Mouse (Mus musculus): Measurements from ENCODE around the gene Slc2a3. TPM values are rescaled to one million over a fixed set of nuclear protein-coding genes. Genes with fewer than 3 reads are reported as not detected.

The Slc2a3 gene
- total and polyA plus RNA-seq, 2 experiments from 2014 or later, result 48.9 to 129 TPM

DNA sequence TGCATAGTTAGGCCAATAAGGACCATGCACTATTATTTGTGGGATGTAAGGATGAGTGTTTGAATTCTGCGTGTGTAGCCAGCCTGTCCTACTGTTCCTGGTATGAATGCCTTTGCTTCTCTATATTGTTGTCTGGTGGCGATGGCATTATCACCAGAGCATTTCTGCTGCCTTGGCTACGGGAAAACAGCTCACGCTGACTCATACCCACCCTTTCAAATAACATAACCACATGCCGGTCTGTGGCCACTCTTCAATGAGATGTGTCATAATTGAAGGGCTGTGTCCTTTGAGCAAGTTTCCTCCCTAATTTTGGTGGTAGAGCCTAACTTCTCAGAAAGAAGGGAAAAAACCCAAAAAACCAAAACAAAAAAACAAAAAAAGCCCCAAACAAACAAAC lies 42.7 kb downstream of the Slc2a3 start:
- Histone ChIP-seq H3K9me3 (ENCODE audit: low read length) (no peaks in the 10 kb centered on the region), H3K9ac (replicated peaks; ENCODE audit: low read length) (no peak overlapping the region), H3K4me2 (ENCODE audit: low read depth, low read length) (no peak overlapping the region), H3K27ac (no peak overlapping the region), H3K4me3 (ENCODE audit: low read length) (no peak overlapping the region), H3K4me1 (ENCODE audit: insufficient read depth, low read length) (no peaks in the 10 kb centered on the region), H3K36me3 (ENCODE audit: insufficient read depth, low read length) (no peaks in the 10 kb centered on the region), H3K27me3 (ENCODE audit: insufficient read depth, low read length) (no peaks in the 10 kb centered on the region)
- TF ChIP-seq CTCF (IDR thresholded peaks at IDR 0.05; ENCODE audit: low read depth), result no peak
- peak; percentile 40 for DNase-seq (ENCODE audit: low spot score)
- 35% methylated on average over 5 of the region's 5 CpGs for WGBS
- ATAC-seq, result peak; percentile 55

DNA sequence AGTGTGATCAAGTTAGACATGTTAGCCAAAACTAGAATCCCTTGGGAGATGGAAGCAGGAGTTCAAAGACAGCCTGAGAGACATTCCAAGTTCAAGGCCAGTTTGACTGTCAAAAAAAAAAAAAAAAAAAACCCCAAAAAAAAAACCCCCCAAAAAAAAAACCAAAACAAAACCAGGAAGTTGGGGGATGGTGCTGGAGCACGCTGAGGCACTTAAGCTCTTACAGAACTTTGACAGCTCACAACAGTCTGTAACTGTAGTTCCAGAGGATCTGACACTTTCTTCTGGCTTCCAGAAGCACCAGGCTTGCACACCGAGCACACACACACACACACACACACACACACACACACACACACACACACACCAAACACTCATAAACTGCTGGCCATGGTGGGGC lies 45.5 kb downstream of the Slc2a3 start:
- H3K9me3 ChIP-seq (ENCODE audit: low read length), result no peaks in the 10 kb centered on the region
- 78% methylated on average over 2 of the region's 2 CpGs for WGBS
- TF ChIP-seq CTCF (IDR thresholded peaks at IDR 0.05; ENCODE audit: low read depth), result no peak
- no peak overlapping the region for H3K4me3 ChIP-seq (ENCODE audit: low read length)
- no peak overlapping the region for H3K4me2 ChIP-seq (ENCODE audit: low read depth, low read length)
- no peaks in the 10 kb centered on the region for H3K4me1 ChIP-seq (ENCODE audit: insufficient read depth, low read length)
- no peaks in the 10 kb centered on the region for H3K36me3 ChIP-seq (ENCODE audit: insufficient read depth, low read length)
- ATAC-seq (no peak), DNase-seq (ENCODE audit: low spot score) (no peak)
- no peaks in the 10 kb centered on the region for H3K27me3 ChIP-seq (ENCODE audit: insufficient read depth, low read length)
- H3K9ac ChIP-seq (replicated peaks; ENCODE audit: low read length), result no peak overlapping the region
- no peak overlapping the region for H3K27ac ChIP-seq

- H3K4me3 ChIP-seq (ENCODE audit: low read length), result no peak overlapping the region
- WGBS, result 84% methylated on average over 6 of the region's 6 CpGs
- no peak overlapping the region for H3K4me2 ChIP-seq (ENCODE audit: low read depth, low read length)
- no peak overlapping the region for H3K27ac ChIP-seq
- no peaks in the 10 kb centered on the region for H3K9me3 ChIP-seq (ENCODE audit: low read length)
- no peak for TF ChIP-seq CTCF (IDR thresholded peaks at IDR 0.05; ENCODE audit: low read depth)
- no peaks in the 10 kb centered on the region for H3K36me3 ChIP-seq (ENCODE audit: insufficient read depth, low read length)
- no peaks in the 10 kb centered on the region for H3K27me3 ChIP-seq (ENCODE audit: insufficient read depth, low read length)
- H3K4me1 ChIP-seq (ENCODE audit: insufficient read depth, low read length), result no peaks in the 10 kb centered on the region
- H3K9ac ChIP-seq (replicated peaks; ENCODE audit: low read length), result no peak overlapping the region
- DNase-seq (ENCODE audit: low spot score) (no peak), ATAC-seq (no peak)
Observed at GRCm38 (mm10) chr6:122750579-122750978, 50.9 kb downstream of the Slc2a3 start.

GRCm38 (mm10) chr6:122744505-122745249 lies 56.8 kb downstream of the Slc2a3 start:
- Histone ChIP-seq H3K4me1 (ENCODE audit: insufficient read depth, low read length) (0 out of 2 replicates have a peak, but pooled peaks cover 5% of the 10 kb centered on the region), H3K9me3 (ENCODE audit: low read length) (no peaks in the 10 kb centered on the region), H3K4me2 (ENCODE audit: low read depth, low read length) (no peak overlapping the region), H3K36me3 (ENCODE audit: insufficient read depth, low read length) (no peaks in the 10 kb centered on the region), H3K9ac (replicated peaks; ENCODE audit: low read length) (no peak overlapping the region), H3K27me3 (ENCODE audit: insufficient read depth, low read length) (no peaks in the 10 kb centered on the region), H3K27ac (no peak overlapping the region), H3K4me3 (ENCODE audit: low read length) (no peak overlapping the region)
- no peak for TF ChIP-seq CTCF (IDR thresholded peaks at IDR 0.05; ENCODE audit: low read depth)
- DNase-seq (ENCODE audit: low spot score) (no peak), ATAC-seq (no peak)
- 39% methylated on average over 10 of the region's 10 CpGs for WGBS

DNA sequence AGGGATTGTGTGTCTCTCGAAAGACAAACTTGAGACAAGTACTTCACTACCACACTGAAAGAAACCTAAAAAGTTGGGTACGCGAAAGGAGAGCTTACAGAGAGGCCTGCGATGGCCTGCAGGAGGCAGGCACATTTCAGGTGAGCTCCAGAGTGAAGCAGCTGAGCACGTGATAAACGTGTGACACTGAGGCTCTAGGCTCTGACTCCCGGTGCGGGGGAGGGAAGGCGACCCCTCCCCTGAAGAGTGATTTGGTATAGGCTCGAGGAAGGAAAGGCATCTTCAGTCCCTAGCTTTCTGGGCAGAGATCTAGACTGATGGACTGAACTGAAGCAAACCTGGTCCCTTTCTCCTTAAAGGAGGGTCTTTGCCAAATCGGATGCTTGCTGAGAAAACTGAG lies 58.1 kb downstream of the Slc2a3 start:
- ATAC-seq, result peak; percentile 39; the same call in 1 of the 2 replicates
- H3K9ac ChIP-seq (replicated peaks; ENCODE audit: low read length), result no peak overlapping the region
- 24% methylated on average over 11 of the region's 11 CpGs for WGBS

DNA sequence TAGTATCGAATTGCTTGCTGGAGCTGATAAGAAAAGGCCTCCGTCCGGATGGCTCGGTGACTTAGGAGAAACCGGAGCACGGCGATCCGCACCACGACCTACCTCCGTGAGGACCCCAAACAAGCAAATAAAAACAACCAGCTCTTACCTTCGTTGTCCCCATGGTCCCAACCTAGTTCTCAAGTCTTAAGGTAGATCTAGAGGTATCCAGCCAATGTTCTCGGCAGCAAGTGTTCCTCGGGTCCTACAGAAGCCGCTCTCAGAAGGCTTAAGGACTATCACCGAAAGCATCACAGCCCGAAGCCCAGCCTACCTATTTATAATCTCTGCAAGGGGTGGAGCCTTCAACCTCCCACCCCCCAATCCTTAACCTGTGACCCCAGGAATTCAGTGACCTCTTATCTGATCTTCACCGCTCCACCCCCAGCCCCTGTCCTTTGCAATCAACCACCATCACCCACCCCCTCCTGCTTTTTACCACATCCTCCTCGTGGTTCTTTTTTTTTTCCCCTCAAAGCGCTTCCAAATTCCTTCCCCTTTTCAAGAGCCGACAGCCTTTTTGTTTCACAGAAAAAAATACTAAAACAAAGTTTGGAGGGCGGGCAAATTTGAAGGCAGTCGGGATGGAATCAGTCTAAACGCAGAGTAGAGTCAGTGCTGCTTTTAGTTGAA lies 59.1 kb downstream of the Slc2a3 start:
- Histone ChIP-seq H3K4me3 (ENCODE audit: low read length) (peak overlapping the region; percentile 61), H3K27ac (peak overlapping the region; percentile 60; the same call in 1 of the 2 replicates), H3K27me3 (ENCODE audit: insufficient read depth, low read length) (no peaks in the 10 kb centered on the region), H3K4me1 (ENCODE audit: insufficient read depth, low read length) (0 out of 2 replicates have a peak, but pooled peaks cover 7% of the 10 kb centered on the region), H3K9me3 (ENCODE audit: low read length) (no peaks in the 10 kb centered on the region), H3K36me3 (ENCODE audit: insufficient read depth, low read length) (peaks cover under 1% of the 10 kb centered on the region; the same call in 1 of the 2 replicates), H3K4me2 (ENCODE audit: low read depth, low read length) (peak overlapping the region; percentile 77), H3K9ac (replicated peaks; ENCODE audit: low read length) (peak overlapping the region; percentile 61)
- 1% methylated on average over 23 of the region's 23 CpGs for WGBS
- DNase-seq (ENCODE audit: low spot score) (peak; percentile 77), ATAC-seq (peak; percentile 71)
- TF ChIP-seq CTCF (IDR thresholded peaks at IDR 0.05; ENCODE audit: low read depth), result no peak

More for the DNA sequence above, 58.1 kb downstream of the Slc2a3 start:
- no peak for TF ChIP-seq CTCF (IDR thresholded peaks at IDR 0.05; ENCODE audit: low read depth)
- DNase-seq (ENCODE audit: low spot score), result peak; percentile 11
- no peaks in the 10 kb centered on the region for H3K27me3 ChIP-seq (ENCODE audit: insufficient read depth, low read length)
- H3K4me1 ChIP-seq (ENCODE audit: insufficient read depth, low read length), result 0 out of 2 replicates have a peak, but pooled peaks cover 7% of the 10 kb centered on the region
- H3K9me3 ChIP-seq (ENCODE audit: low read length), result no peaks in the 10 kb centered on the region
- H3K4me3 ChIP-seq (ENCODE audit: low read length), result no peak overlapping the region
- peak overlapping the region; percentile 8; the same call in 1 of the 2 replicates for H3K4me2 ChIP-seq (ENCODE audit: low read depth, low read length)
- H3K36me3 ChIP-seq (ENCODE audit: insufficient read depth, low read length), result no peaks in the 10 kb centered on the region
- H3K27ac ChIP-seq, result no peak overlapping the region

Measured in hindbrain, postnatal 0 days (tissue).